Mouse (Mus musculus) ES-E14 (cell line): ENCODE data around the gene Hba-a2. TPM values are rescaled to one million over a fixed set of nuclear protein-coding genes. Genes with fewer than 3 reads are reported as not detected.
"Not testable (repeated sequence)": the region's sequence is repeated elsewhere in the genome, so short reads cannot be mapped to it uniquely, and the experiment has no call there.

Experiments used
- DNase-seq: peaks from one replicate; pipeline ENCODE4 v3.0.0-alpha.2; 2013; ENCODE audit warnings: low read depth, low spot score
- H3K27ac ChIP-seq: 2 replicates; pipeline ENCODE4 v1.5.1; 2012; ENCODE audit warnings: low read depth, mild to moderate bottlenecking, low read length, moderate library complexity, mixed read lengths; ENCODE audit not compliant: poor library complexity, insufficient read depth, severe bottlenecking
- H3K36me3 ChIP-seq: 2 replicates; pipeline ENCODE4 v1.6.1; 2012; ENCODE audit warnings: mild to moderate bottlenecking, low read length, moderate library complexity, mixed read lengths; ENCODE audit not compliant: control insufficient read depth, poor library complexity, insufficient read depth, severe bottlenecking
- H3K4me1 ChIP-seq, 2 experiments: fragments of 150-350 bp in 1 of 2; sonication (generic) in 1 of 2; 2 replicates each; pipeline ENCODE4 v1.6.1; 2012; ENCODE audit warnings: low read length in 2 of 2, mild to moderate bottlenecking in 1 of 2, mixed read lengths in 1 of 2; ENCODE audit not compliant: control insufficient read depth in 2 of 2, insufficient read depth in 2 of 2, poor library complexity in 1 of 2
- H3K4me3 ChIP-seq, 2 experiments: fragments of 150-350 bp in 1 of 2; sonication (generic) in 1 of 2; 2 replicates each; pipeline ENCODE4 v1.5.1; 2012; ENCODE audit warnings: low read length in 2 of 2, low read depth in 1 of 2, mild to moderate bottlenecking in 1 of 2, mixed read lengths in 1 of 2; ENCODE audit not compliant: insufficient read depth in 1 of 2, poor library complexity in 1 of 2, severe bottlenecking in 1 of 2
- H3K9ac ChIP-seq: 2 replicates; pipeline ENCODE4 v1.6.1; 2012; ENCODE audit warnings: low read depth, mild to moderate bottlenecking, low read length, mixed read lengths; ENCODE audit not compliant: poor library complexity, insufficient read depth, severe bottlenecking
- H3K9me3 ChIP-seq: fragments of 150-350 bp; sonication (generic); 2 replicates; pipeline ENCODE4 v1.6.1; 2012; ENCODE audit warnings: low read depth, mild to moderate bottlenecking, low read length; ENCODE audit not compliant: control insufficient read depth, insufficient read depth
- CHD2 ChIP-seq: IDR thresholded peaks from 2 replicates; pipeline ENCODE4 v1.6.1; 2014; ENCODE audit warnings: mild to moderate bottlenecking, low read depth, low read length, inconsistent platforms
- HCFC1 ChIP-seq: IDR thresholded peaks from 2 replicates; pipeline ENCODE4 v1.6.1; 2012; ENCODE audit warnings: low read length, inconsistent platforms, borderline replicate concordance; ENCODE audit not compliant: insufficient read depth
- MAFK ChIP-seq: IDR thresholded peaks from 2 replicates; pipeline ENCODE4 v1.6.1; 2014; ENCODE audit warnings: mild to moderate bottlenecking, low read depth, low read length, inconsistent platforms; ENCODE audit not compliant: insufficient read depth
- ZC3H11A ChIP-seq: IDR thresholded peaks from 2 replicates; pipeline ENCODE4 v1.6.1; 2012; ENCODE audit warnings: low read depth, mild to moderate bottlenecking, inconsistent platforms, low read length, borderline replicate concordance
- ZNF384 ChIP-seq: IDR thresholded peaks from 2 replicates; pipeline ENCODE4 v1.6.1; 2012; ENCODE audit warnings: low read depth, low read length, inconsistent platforms
- in situ Hi-C, 2 experiments: fragments of 600-800 bp; cut with MboI; formaldehyde crosslinking; loops; one replicate each; pipeline ENCODE4 v1.15.1; 2025; ENCODE audit warnings: low sequenced_read_pairs in 2 of 2, inconsistent platforms in 1 of 2; ENCODE audit not compliant: unreplicated experiment in 2 of 2
- total RNA-seq: library from RNA; depleted of rRNA; stranded (reverse); fragments of 300-350 nt; gene quantifications from 2 replicates; pipeline ENCODE4 v1.2.3, GENCODE M21; 2012

The Hba-a2 gene
- total RNA-seq, 1 experiment = 1.1 TPM

DNA sequence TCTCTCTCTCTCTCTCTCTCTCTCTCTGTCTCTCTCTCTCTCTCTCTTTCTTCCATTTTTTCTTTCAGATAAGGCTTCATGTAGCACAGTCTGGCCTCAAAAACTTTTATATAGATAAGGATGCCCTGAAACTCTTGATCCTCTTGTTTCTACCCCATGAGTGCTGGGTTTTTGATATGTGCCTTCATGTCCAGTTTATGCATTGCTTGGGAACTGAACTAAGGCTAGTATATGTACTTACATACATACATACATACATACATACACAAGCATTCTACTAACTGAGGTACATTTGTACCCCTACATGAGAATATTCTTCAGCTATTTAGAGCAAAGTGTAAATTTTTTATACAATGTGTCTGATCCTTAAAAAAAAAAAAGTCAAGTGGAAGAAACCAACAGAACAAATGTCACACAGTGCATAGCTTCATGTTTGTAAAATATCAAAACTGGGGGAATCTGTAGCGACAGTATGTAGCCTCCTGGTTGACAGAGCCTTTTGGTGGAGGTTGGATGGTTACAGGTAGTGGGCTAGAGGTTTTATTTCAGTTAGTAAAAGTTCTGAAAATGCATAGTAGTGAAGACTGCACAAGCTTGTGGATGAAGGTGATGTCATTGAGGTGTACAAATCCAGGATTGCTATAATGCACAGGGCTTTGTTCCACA, 1.7 kb downstream of the Hba-a2 start:
- in situ Hi-C loops = no loop called here
- Histone ChIP-seq H3K9me3 (no peaks in the 10 kb centered on the region), H3K27ac (no peak overlapping the region), H3K36me3 (no peaks in the 10 kb centered on the region), H3K9ac (no peak overlapping the region), H3K4me3 (no peak overlapping the region), H3K4me1 (no peaks in the 10 kb centered on the region)
- no peak for DNase-seq
- no peak for TF ChIP-seq ZNF384
- no peak for TF ChIP-seq HCFC1
- TF ChIP-seq MAFK = no peak
- no peak for TF ChIP-seq CHD2
- no peak for TF ChIP-seq ZC3H11A

DNA sequence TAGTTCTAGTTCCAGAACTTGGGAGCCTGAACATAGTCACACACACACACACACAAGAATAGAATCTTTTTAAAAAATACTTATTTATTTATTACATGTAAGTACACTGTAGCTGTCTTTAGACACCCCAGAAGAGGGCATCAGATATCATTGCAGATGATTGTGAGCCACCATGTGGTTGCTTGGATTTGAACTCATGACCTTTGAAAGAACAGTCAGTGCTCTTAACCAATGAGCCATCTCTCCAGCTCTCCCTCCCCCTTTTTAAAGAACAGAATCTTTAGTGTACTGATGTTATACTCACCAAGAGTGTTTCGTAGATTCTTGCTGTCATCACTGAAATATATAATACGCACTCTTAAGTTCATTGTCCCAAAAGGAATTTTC, 2.2 kb downstream of the Hba-a2 start:
- Histone ChIP-seq H3K4me1 (no peaks in the 10 kb centered on the region), H3K9ac (no peak overlapping the region), H3K36me3 (no peaks in the 10 kb centered on the region), H3K9me3 (no peaks in the 10 kb centered on the region), H3K27ac (no peak overlapping the region), H3K4me3 (no peak overlapping the region)
- no peak for DNase-seq
- TF ChIP-seq HCFC1 (no peak), MAFK (no peak), ZNF384 (no peak), CHD2 (no peak), ZC3H11A (no peak)
- in situ Hi-C loops = no loop called here

DNA sequence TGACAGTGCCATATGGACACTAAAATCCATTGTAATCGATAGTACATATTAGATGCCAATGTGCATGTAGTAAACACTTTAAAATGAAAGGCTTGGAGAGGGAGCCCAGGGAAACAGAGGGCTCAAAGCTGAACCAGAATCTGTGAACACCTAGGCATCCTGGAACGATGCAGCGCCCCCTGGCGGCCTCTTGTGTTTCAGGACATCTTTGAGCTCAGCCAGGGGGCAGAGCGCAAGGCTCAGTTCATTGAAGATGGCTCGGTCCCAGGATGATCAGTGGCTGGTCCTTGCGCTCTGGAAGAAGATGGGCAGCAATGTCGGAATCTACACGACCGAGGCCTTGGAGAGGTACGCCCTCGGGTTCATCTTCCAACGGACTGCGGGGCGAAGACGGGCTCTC, 3.6 kb downstream of the Hba-a2 start, which contains the start of gene Hbq1a:
Gene Hbq1a, plus strand, starts transcription at position 205 of the 400 bp plus-strand sequence.
- DNase-seq, H3K36me3 ChIP-seq, H3K9me3 ChIP-seq, H3K27ac ChIP-seq, in situ Hi-C loops, H3K4me1 ChIP-seq: not testable (repeated sequence)
- H3K9ac ChIP-seq = 0 out of 2 replicates have a peak within 1 kb of the TSS, but pooled peaks have one; percentile 6
- peak within 1 kb of the TSS; percentile 22 to 49; a peak in 3 of 4 replicates for H3K4me3 ChIP-seq

DNA sequence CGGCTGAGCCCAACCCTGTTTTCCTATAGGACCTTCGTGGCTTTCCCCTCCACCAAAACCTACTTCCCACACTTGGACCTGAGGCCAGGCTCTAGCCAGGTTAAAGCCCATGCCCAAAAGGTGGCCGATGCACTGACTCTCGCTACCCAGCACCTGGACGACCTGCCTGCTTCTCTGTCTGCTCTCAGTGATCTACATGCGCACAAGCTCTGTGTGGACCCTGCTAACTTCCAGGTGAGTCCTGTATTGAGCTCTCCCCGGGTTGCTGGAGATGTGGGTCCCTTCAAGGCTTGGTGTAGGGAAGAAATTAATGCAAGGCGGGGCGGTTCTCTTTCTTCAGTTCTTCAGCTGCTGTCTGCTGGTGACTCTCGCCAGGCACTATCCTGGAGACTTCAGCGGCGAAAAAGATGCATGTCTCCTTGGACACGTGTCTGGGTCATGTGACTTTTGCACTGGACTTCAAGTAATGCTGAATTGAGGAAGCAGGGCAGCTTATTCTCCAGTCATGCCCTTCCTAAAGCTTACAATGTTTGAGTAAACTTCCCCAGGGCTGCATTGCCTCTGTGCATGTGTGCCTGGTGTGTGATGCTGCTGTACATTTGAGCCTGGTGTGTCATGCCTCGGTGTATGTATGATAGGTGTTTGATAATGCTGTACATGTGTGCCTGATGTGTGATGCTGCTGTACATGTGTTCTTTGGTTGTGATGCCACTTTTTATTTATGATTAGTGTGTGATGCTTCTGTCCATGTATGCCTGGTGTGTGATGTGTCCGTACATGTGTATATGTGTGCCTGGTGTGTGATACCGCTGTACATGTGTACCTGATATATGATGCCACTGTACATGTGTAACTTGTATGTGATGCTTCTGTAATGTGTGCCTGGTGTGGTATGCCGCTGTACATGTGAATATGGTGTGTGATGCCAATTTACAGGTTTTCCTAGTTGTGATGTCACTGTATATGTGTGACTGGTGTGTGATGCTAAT, 4.3 kb downstream of the Hba-a2 start:
- in situ Hi-C loops = no loop called here
- Histone ChIP-seq H3K4me1 (no peaks in the 10 kb centered on the region), H3K36me3 (no peaks in the 10 kb centered on the region), H3K4me3 (peak overlapping the region; percentile 22 to 49; a peak in 2 of 4 replicates), H3K9ac (0 out of 2 replicates have a peak overlapping the region, but pooled peaks have one; percentile 6), H3K27ac (no peak overlapping the region), H3K9me3 (no peaks in the 10 kb centered on the region)
- TF ChIP-seq HCFC1 (no peak), CHD2 (no peak), MAFK (no peak), ZC3H11A (no peak), ZNF384 (no peak)
- no peak for DNase-seq
